Mouse (Mus musculus): ENCODE measurements around the gene Wfdc9. TPM values are rescaled to one million over a fixed set of nuclear protein-coding genes. Genes with fewer than 3 reads are reported as not detected.

Wfdc9 gene
- total RNA-seq, 1 experiment, result not detected

GRCm38 (mm10) chr2:164700959-164701358 is 44.6 kb upstream of the Wfdc9 start:
- in situ Hi-C loops (cut with MboI; ENCODE audit: low sequenced_read_pairs in 2 of 2, unreplicated experiment in 2 of 2), result no loop called here
- Histone ChIP-seq H3K36me3 (ENCODE audit: control insufficient read depth, insufficient read depth, low read length, poor library complexity, severe bottlenecking) (no peaks in the 10 kb centered on the region), H3K4me3 (ENCODE audit: insufficient read depth in 1 of 2, low read depth in 1 of 2, low read length in 2 of 2, poor library complexity in 1 of 2, severe bottlenecking in 1 of 2) (no peak overlapping the region), H3K27ac (ENCODE audit: insufficient read depth, low read depth, low read length, poor library complexity, severe bottlenecking) (no peak overlapping the region), H3K9ac (ENCODE audit: insufficient read depth, low read depth, low read length, poor library complexity, severe bottlenecking) (no peak overlapping the region), H3K4me1 (ENCODE audit: control insufficient read depth in 2 of 2, insufficient read depth in 2 of 2, low read length in 2 of 2, poor library complexity in 1 of 2) (no peaks in the 10 kb centered on the region), H3K9me3 (ENCODE audit: control insufficient read depth, insufficient read depth, low read depth, low read length) (no peaks in the 10 kb centered on the region)
- TF ChIP-seq ZC3H11A (IDR thresholded peaks at IDR 0.05; ENCODE audit: borderline replicate concordance, low read depth, low read length) (no peak), MAFK (IDR thresholded peaks at IDR 0.05; ENCODE audit: insufficient read depth, low read depth, low read length) (no peak), ZNF384 (IDR thresholded peaks at IDR 0.05; ENCODE audit: low read depth, low read length) (no peak), HCFC1 (IDR thresholded peaks at IDR 0.05; ENCODE audit: borderline replicate concordance, insufficient read depth, low read length) (no peak), CHD2 (IDR thresholded peaks at IDR 0.05; ENCODE audit: low read depth, low read length) (no peak)
- no peak for DNase-seq (ENCODE audit: low read depth, low spot score)

GRCm38 (mm10) chr2:164698201-164698600 is 41.8 kb upstream of the Wfdc9 start, which contains the start of gene Spint4:
Gene Spint4 (plus strand): TSS chr2:164698501.
- no peak within 1 kb of the TSS for H3K27ac ChIP-seq (ENCODE audit: insufficient read depth, low read depth, low read length, poor library complexity, severe bottlenecking)
- no peaks in the 10 kb centered on the region for H3K4me1 ChIP-seq (ENCODE audit: control insufficient read depth in 2 of 2, insufficient read depth in 2 of 2, low read length in 2 of 2, poor library complexity in 1 of 2)
- H3K4me3 ChIP-seq (ENCODE audit: insufficient read depth in 1 of 2, low read depth in 1 of 2, low read length in 2 of 2, poor library complexity in 1 of 2, severe bottlenecking in 1 of 2), result no peak within 1 kb of the TSS
- TF ChIP-seq ZNF384 (IDR thresholded peaks at IDR 0.05; ENCODE audit: low read depth, low read length) (no peak), ZC3H11A (IDR thresholded peaks at IDR 0.05; ENCODE audit: borderline replicate concordance, low read depth, low read length) (no peak), HCFC1 (IDR thresholded peaks at IDR 0.05; ENCODE audit: borderline replicate concordance, insufficient read depth, low read length) (no peak), MAFK (IDR thresholded peaks at IDR 0.05; ENCODE audit: insufficient read depth, low read depth, low read length) (no peak), CHD2 (IDR thresholded peaks at IDR 0.05; ENCODE audit: low read depth, low read length) (no peak)
- DNase-seq (ENCODE audit: low read depth, low spot score), result no peak
- no peaks in the 10 kb centered on the region for H3K36me3 ChIP-seq (ENCODE audit: control insufficient read depth, insufficient read depth, low read length, poor library complexity, severe bottlenecking)
- H3K9ac ChIP-seq (ENCODE audit: insufficient read depth, low read depth, low read length, poor library complexity, severe bottlenecking), result no peak within 1 kb of the TSS
- in situ Hi-C loops (cut with MboI; ENCODE audit: low sequenced_read_pairs in 2 of 2, unreplicated experiment in 2 of 2), result no loop called here
- H3K9me3 ChIP-seq (ENCODE audit: control insufficient read depth, insufficient read depth, low read depth, low read length), result no peaks in the 10 kb centered on the region

GRCm38 (mm10) chr2:164684807-164685206 is 28.4 kb upstream of the Wfdc9 start, which contains the start of gene Wfdc13:
Gene Wfdc13 (plus strand): TSS chr2:164685107.
- Histone ChIP-seq H3K9me3 (ENCODE audit: control insufficient read depth, insufficient read depth, low read depth, low read length) (no peaks in the 10 kb centered on the region), H3K36me3 (ENCODE audit: control insufficient read depth, insufficient read depth, low read length, poor library complexity, severe bottlenecking) (no peaks in the 10 kb centered on the region), H3K4me1 (ENCODE audit: control insufficient read depth in 2 of 2, insufficient read depth in 2 of 2, low read length in 2 of 2, poor library complexity in 1 of 2) (no peaks in the 10 kb centered on the region), H3K4me3 (ENCODE audit: insufficient read depth in 1 of 2, low read depth in 1 of 2, low read length in 2 of 2, poor library complexity in 1 of 2, severe bottlenecking in 1 of 2) (no peak within 1 kb of the TSS), H3K27ac (ENCODE audit: insufficient read depth, low read depth, low read length, poor library complexity, severe bottlenecking) (no peak within 1 kb of the TSS), H3K9ac (ENCODE audit: insufficient read depth, low read depth, low read length, poor library complexity, severe bottlenecking) (no peak within 1 kb of the TSS)
- TF ChIP-seq ZNF384 (IDR thresholded peaks at IDR 0.05; ENCODE audit: low read depth, low read length) (no peak), HCFC1 (IDR thresholded peaks at IDR 0.05; ENCODE audit: borderline replicate concordance, insufficient read depth, low read length) (no peak), CHD2 (IDR thresholded peaks at IDR 0.05; ENCODE audit: low read depth, low read length) (no peak), MAFK (IDR thresholded peaks at IDR 0.05; ENCODE audit: insufficient read depth, low read depth, low read length) (no peak), ZC3H11A (IDR thresholded peaks at IDR 0.05; ENCODE audit: borderline replicate concordance, low read depth, low read length) (no peak)
- no peak for DNase-seq (ENCODE audit: low read depth, low spot score)
- in situ Hi-C loops (cut with MboI; ENCODE audit: low sequenced_read_pairs in 2 of 2, unreplicated experiment in 2 of 2), result no loop called here

- DNase-seq (ENCODE audit: low read depth, low spot score), result no peak
- TF ChIP-seq ZC3H11A (IDR thresholded peaks at IDR 0.05; ENCODE audit: borderline replicate concordance, low read depth, low read length), result no peak
- no peak for TF ChIP-seq ZNF384 (IDR thresholded peaks at IDR 0.05; ENCODE audit: low read depth, low read length)
- TF ChIP-seq MAFK (IDR thresholded peaks at IDR 0.05; ENCODE audit: insufficient read depth, low read depth, low read length), result no peak
- TF ChIP-seq HCFC1 (IDR thresholded peaks at IDR 0.05; ENCODE audit: borderline replicate concordance, insufficient read depth, low read length), result no peak
- TF ChIP-seq CHD2 (IDR thresholded peaks at IDR 0.05; ENCODE audit: low read depth, low read length), result no peak
- no peak overlapping the region for H3K4me3 ChIP-seq (ENCODE audit: insufficient read depth in 1 of 2, low read depth in 1 of 2, low read length in 2 of 2, poor library complexity in 1 of 2, severe bottlenecking in 1 of 2)
Measured at GRCm38 (mm10) chr2:164679906-164680305, 23.5 kb upstream of the Wfdc9 start.

More at GRCm38 (mm10) chr2:164679906-164680305, 23.5 kb upstream of the Wfdc9 start:
- no peaks in the 10 kb centered on the region for H3K9me3 ChIP-seq (ENCODE audit: control insufficient read depth, insufficient read depth, low read depth, low read length)
- H3K36me3 ChIP-seq (ENCODE audit: control insufficient read depth, insufficient read depth, low read length, poor library complexity, severe bottlenecking), result no peaks in the 10 kb centered on the region
- no peak overlapping the region for H3K9ac ChIP-seq (ENCODE audit: insufficient read depth, low read depth, low read length, poor library complexity, severe bottlenecking)
- in situ Hi-C loops (cut with MboI; ENCODE audit: low sequenced_read_pairs in 2 of 2, unreplicated experiment in 2 of 2), result no loop called here
- H3K4me1 ChIP-seq (ENCODE audit: control insufficient read depth in 2 of 2, insufficient read depth in 2 of 2, low read length in 2 of 2, poor library complexity in 1 of 2), result no peaks in the 10 kb centered on the region; a peak in 1 of 4 replicates
- no peak overlapping the region for H3K27ac ChIP-seq (ENCODE audit: insufficient read depth, low read depth, low read length, poor library complexity, severe bottlenecking)

All from ES-E14 (cell line).